Mouse (Mus musculus): ENCODE data around the gene Fitm2.

DNA sequence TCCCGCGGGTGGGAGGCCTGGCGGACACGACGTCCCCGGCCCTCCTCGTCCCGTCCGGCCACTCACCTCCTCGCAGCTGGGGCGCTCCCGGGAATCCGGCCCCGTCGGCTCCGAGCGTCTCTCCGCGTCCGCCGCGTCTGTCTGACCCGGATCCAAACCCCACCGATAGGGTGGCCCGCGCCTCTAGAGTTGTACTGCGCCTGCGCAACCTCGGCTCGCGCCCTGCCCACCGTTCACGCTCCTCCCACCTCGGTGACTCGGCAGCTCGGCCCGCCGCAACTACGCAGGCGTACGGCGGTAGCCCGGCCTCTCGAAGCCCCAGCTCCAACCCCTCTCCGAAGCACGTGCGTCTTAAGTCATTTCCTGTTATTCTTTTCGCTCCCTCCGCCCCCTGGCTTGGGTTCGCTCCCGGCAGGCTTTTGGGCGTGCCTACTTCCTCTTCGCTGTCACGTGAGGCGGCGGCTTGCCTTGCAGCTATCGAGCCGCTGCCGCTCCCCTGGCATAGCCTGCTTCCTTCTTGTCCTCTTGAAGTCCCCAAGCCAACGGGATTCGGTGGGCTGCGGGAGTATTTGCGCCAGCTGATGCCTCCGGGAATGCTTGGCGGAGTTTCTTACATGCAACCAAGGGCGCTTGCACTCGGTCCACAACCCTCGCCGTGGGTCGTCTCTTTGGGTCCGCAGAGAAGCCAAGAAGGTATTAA lies 52.9 kb downstream of the Fitm2 start:
- 0 out of 2 replicates have a peak, but pooled peaks have one; percentile 22 for TF ChIP-seq CTCF (conservative IDR thresholded peaks at IDR 0.05; ENCODE audit: insufficient read depth, insufficient read length, low read depth, low read length)
- TF ChIP-seq POLR2A (IDR thresholded peaks at IDR 0.05; ENCODE audit: low read depth, low read length), result peak; percentile 90

Data from kidney, adult 2 months (tissue).